Mouse (Mus musculus): Measurements from ENCODE around the gene Gabrb2. TPM values are rescaled to one million over a fixed set of nuclear protein-coding genes. Genes with fewer than 3 reads are reported as not detected.

Gabrb2 gene
- polyA plus RNA-seq, 1 experiment from 2014 or later: 16.0 TPM

DNA sequence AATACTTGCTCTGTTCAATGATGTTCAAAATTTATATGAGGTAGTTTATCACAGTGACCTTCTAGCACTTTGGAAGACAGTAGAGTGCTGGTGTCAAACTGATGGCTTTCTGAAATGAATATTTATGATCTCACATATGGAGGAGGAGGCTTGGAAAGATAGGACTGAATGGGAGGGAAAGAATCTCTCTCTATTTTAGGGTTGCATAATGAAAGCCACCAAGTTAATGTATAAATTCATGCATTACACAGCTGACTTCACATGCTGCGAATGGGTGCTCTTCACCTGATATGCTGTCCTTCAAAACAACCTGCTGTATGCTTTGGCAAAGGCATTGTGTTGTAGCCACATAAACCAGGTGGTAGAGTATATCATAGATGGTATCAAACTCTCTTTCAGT, 44.6 kb downstream of the Gabrb2 start:
- H3K36me3 ChIP-seq: no peaks in the 10 kb centered on the region
- WGBS: 88% methylated on average over 1 of the region's 1 CpGs
- H3K4me2 ChIP-seq: no peak overlapping the region
- no peak overlapping the region for H3K9ac ChIP-seq
- ATAC-seq (ENCODE audit: low FRiP score): no peak
- H3K27me3 ChIP-seq: no peaks in the 10 kb centered on the region
- H3K27ac ChIP-seq: no peak overlapping the region
- H3K4me3 ChIP-seq: no peak overlapping the region
- H3K4me1 ChIP-seq (replicated peaks): no peaks in the 10 kb centered on the region
- H3K9me3 ChIP-seq: no peaks in the 10 kb centered on the region

- no peaks in the 10 kb centered on the region for H3K36me3 ChIP-seq
- no peak overlapping the region for H3K27ac ChIP-seq
- no peak overlapping the region for H3K4me2 ChIP-seq
- 88% methylated on average over 3 of the region's 3 CpGs for WGBS
- H3K9me3 ChIP-seq: no peaks in the 10 kb centered on the region
- H3K4me1 ChIP-seq (replicated peaks): no peaks in the 10 kb centered on the region
- H3K9ac ChIP-seq: no peak overlapping the region
- H3K27me3 ChIP-seq: no peaks in the 10 kb centered on the region
- H3K4me3 ChIP-seq: no peak overlapping the region
- ATAC-seq (ENCODE audit: low FRiP score): no peak
Observed at GRCm38 (mm10) chr11:42468381-42468780, 48.8 kb downstream of the Gabrb2 start.

DNA sequence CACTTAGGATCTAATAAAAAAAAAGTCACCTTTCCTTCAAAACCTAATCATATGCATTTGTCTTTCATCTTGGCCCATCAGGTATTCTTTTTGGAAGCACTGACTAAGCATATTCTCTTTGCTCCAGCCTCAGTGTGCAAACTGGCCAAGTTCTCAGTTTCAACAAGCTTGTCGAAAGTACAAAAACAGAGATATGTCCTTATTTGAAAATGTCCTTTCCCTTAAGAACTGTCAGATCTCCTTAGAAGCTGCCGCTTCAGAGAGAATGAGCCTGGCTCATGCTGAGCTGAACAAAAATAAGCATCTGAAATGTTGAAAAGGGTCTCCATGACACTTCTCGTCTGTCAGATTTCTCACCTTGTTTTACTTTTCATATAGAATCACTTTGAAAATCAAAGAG, 55.0 kb downstream of the Gabrb2 start:
- H3K27ac ChIP-seq: no peak overlapping the region
- no peaks in the 10 kb centered on the region for H3K9me3 ChIP-seq
- no peaks in the 10 kb centered on the region for H3K27me3 ChIP-seq
- no peak overlapping the region for H3K4me2 ChIP-seq
- no peak overlapping the region for H3K4me3 ChIP-seq
- H3K36me3 ChIP-seq: no peaks in the 10 kb centered on the region
- no peak overlapping the region for H3K9ac ChIP-seq
- H3K4me1 ChIP-seq (replicated peaks): no peaks in the 10 kb centered on the region
- WGBS: 83% methylated on average over 3 of the region's 3 CpGs
- no peak for ATAC-seq (ENCODE audit: low FRiP score)

DNA sequence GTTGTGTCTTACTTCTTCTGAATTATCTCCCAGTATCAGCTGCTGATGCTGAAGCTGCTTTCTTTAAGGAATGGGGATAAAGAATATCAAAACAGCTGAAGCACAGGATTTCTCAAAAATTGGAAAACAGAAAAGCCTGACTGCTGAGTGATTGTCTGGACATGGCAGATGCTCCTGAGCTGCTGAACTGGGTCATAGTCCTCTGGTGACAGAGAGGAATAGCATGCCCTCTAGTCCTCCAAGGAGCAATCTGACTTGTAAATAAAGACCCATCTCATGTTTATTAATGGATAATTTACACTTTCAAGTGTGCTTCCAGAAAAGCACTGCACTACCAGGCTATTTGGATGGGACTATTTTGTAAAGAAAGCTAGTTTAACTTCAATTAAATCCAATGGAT, 68.1 kb downstream of the Gabrb2 start:
- no peak overlapping the region for H3K9ac ChIP-seq
- no peak for ATAC-seq (ENCODE audit: low FRiP score)
- H3K4me1 ChIP-seq (replicated peaks): no peaks in the 10 kb centered on the region
- no peak overlapping the region for H3K4me2 ChIP-seq
- no peak overlapping the region for H3K4me3 ChIP-seq
- H3K9me3 ChIP-seq: no peaks in the 10 kb centered on the region
- no peaks in the 10 kb centered on the region for H3K27me3 ChIP-seq
- no peak overlapping the region for H3K27ac ChIP-seq
- H3K36me3 ChIP-seq: no peaks in the 10 kb centered on the region

DNA sequence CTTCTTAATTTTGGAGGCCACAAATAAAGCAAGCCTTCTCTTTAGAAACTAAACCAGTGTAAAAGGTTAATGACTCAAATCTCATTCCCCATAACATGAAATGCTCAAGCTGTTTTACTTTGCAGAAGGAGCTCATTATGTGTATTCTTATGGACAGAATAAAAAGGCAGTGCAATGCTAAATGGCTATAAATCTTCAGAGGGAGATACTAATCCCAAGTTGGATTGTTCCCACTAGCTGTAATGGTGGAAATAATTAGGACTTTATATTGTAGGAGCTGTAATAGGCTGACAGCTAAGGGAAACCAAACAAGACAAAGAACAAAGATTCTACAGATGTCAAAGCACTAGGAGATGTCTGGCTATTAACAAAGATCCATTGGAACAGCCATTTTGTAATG, 81.6 kb downstream of the Gabrb2 start:
- no peak overlapping the region for H3K4me2 ChIP-seq
- no peaks in the 10 kb centered on the region for H3K4me1 ChIP-seq (replicated peaks)
- no peaks in the 10 kb centered on the region for H3K9me3 ChIP-seq
- no peak overlapping the region for H3K9ac ChIP-seq
- no peak for ATAC-seq (ENCODE audit: low FRiP score)
- H3K4me3 ChIP-seq: no peak overlapping the region
- no peak overlapping the region for H3K27ac ChIP-seq
- H3K36me3 ChIP-seq: no peaks in the 10 kb centered on the region
- no peaks in the 10 kb centered on the region for H3K27me3 ChIP-seq

DNA sequence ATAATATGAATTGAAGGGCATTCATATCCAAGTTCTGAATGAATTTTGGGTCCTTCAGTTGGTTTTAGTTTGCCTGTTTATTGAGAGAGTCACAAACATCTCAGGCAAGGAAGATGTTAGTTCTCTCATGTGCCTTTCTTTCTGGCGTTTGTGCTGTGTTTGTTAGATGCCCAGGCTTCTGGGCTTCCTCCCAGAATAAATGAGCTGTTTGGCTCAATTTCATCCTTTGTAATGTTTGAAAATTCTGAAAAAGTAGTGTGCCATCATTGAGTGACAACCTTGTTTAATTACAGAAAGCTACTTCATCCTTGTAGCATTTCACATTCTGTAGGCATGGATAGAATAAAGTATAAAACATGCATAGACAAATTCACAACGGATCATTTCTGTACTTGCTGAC, 85.9 kb downstream of the Gabrb2 start:
- ATAC-seq (ENCODE audit: low FRiP score): no peak
- Histone ChIP-seq H3K4me1 (replicated peaks) (no peaks in the 10 kb centered on the region), H3K36me3 (no peaks in the 10 kb centered on the region), H3K4me2 (no peak overlapping the region), H3K9ac (no peak overlapping the region), H3K9me3 (no peaks in the 10 kb centered on the region), H3K27ac (no peak overlapping the region), H3K4me3 (no peak overlapping the region), H3K27me3 (no peaks in the 10 kb centered on the region)
- WGBS: 88% methylated on average over 2 of the region's 2 CpGs

GRCm38 (mm10) chr11:42505911-42506310, 86.4 kb downstream of the Gabrb2 start:
- H3K27ac ChIP-seq: no peak overlapping the region

GRCm38 (mm10) chr11:42521960-42522359, 102.4 kb downstream of the Gabrb2 start:
- Histone ChIP-seq H3K9ac (no peak overlapping the region), H3K36me3 (no peaks in the 10 kb centered on the region), H3K27me3 (no peaks in the 10 kb centered on the region), H3K4me2 (no peak overlapping the region), H3K27ac (no peak overlapping the region), H3K4me1 (replicated peaks) (no peaks in the 10 kb centered on the region), H3K4me3 (no peak overlapping the region), H3K9me3 (no peaks in the 10 kb centered on the region)
- ATAC-seq (ENCODE audit: low FRiP score): no peak
- WGBS: 92% methylated on average over 2 of the region's 2 CpGs

More at GRCm38 (mm10) chr11:42505911-42506310, 86.4 kb downstream of the Gabrb2 start:
- H3K4me2 ChIP-seq: no peak overlapping the region
- H3K9ac ChIP-seq: no peak overlapping the region
- 75% methylated on average over 1 of the region's 1 CpGs for WGBS
- no peaks in the 10 kb centered on the region for H3K36me3 ChIP-seq
- ATAC-seq (ENCODE audit: low FRiP score): no peak
- no peak overlapping the region for H3K4me3 ChIP-seq
- H3K27me3 ChIP-seq: no peaks in the 10 kb centered on the region
- no peaks in the 10 kb centered on the region for H3K4me1 ChIP-seq (replicated peaks)
- H3K9me3 ChIP-seq: no peaks in the 10 kb centered on the region

DNA sequence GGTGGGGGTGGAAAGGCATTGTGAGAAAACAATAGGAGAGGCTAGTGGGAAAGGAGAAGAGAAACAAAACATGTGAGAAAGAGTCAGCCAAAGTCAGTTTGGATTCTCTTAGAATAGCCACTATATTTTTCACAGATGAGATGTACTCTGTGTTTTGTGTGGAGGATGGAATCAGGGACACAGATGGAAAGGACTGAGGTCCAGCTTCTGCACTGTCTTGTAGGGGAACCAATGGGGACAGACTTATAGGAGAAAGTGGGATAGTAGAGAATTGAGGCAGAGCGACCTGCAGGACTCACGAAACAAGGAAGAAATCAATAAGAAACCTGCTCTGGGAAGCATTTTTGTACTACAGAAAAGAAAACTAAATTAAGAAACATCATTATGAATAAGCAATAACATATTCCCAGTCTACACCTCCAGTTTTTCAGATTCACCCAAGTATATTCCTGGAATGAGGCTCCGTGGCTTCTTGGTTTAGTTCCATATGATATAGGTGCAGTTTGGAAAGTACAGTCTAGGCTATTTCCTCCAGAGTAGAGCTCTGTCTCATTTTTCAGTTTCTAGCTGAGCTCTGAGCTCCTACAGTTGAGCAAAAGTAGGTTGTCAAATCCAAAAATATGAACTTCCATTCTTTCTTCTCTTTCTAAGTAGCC, 108.8 kb downstream of the Gabrb2 start:
- 92% methylated on average over 3 of the region's 3 CpGs for WGBS

DNA sequence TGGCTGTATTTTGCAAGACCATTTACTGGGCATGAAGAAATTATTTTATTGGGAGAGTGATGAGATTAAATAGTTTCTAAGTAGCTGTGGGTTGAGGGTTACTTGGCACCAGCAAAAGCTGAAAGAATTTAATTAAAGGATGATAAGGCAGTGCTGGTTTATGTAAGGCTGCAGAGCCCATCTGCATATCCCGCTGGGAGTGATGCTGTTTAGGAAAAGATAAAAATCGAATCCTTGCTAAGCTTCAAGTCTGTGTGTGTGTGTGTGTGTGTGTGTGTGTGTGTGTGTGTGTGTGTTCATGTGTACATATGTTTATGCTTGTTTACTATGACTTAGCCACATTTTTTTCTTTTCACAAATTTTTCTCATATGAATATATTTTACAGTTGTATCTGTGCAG, 113.0 kb downstream of the Gabrb2 start:
- H3K9me3 ChIP-seq: no peaks in the 10 kb centered on the region
- H3K27me3 ChIP-seq: no peaks in the 10 kb centered on the region
- no peaks in the 10 kb centered on the region for H3K4me1 ChIP-seq (replicated peaks)
- H3K27ac ChIP-seq: no peak overlapping the region
- H3K36me3 ChIP-seq: no peaks in the 10 kb centered on the region
- no peak overlapping the region for H3K4me3 ChIP-seq
- no peak overlapping the region for H3K9ac ChIP-seq
- no peak for ATAC-seq (ENCODE audit: low FRiP score)
- no peak overlapping the region for H3K4me2 ChIP-seq
- 55% methylated on average over 2 of the region's 2 CpGs for WGBS

More for the DNA sequence above, 108.8 kb downstream of the Gabrb2 start:
- ATAC-seq (ENCODE audit: low FRiP score): no peak
- Histone ChIP-seq H3K4me3 (no peak overlapping the region), H3K27ac (no peak overlapping the region), H3K4me2 (no peak overlapping the region), H3K4me1 (replicated peaks) (no peaks in the 10 kb centered on the region), H3K27me3 (no peaks in the 10 kb centered on the region), H3K9me3 (no peaks in the 10 kb centered on the region), H3K36me3 (no peaks in the 10 kb centered on the region), H3K9ac (no peak overlapping the region)

GRCm38 (mm10) chr11:42535286-42535685, 115.7 kb downstream of the Gabrb2 start:
- H3K9me3 ChIP-seq: no peaks in the 10 kb centered on the region
- H3K27ac ChIP-seq: no peak overlapping the region
- no peaks in the 10 kb centered on the region for H3K4me1 ChIP-seq (replicated peaks)
- no peak overlapping the region for H3K4me3 ChIP-seq
- H3K4me2 ChIP-seq: no peak overlapping the region
- 68% methylated on average over 5 of the region's 5 CpGs for WGBS
- H3K9ac ChIP-seq: no peak overlapping the region
- ATAC-seq (ENCODE audit: low FRiP score): no peak
- no peaks in the 10 kb centered on the region for H3K27me3 ChIP-seq
- no peaks in the 10 kb centered on the region for H3K36me3 ChIP-seq

GRCm38 (mm10) chr11:42535861-42536260, 116.3 kb downstream of the Gabrb2 start:
- Histone ChIP-seq H3K4me1 (replicated peaks) (no peaks in the 10 kb centered on the region), H3K9me3 (no peaks in the 10 kb centered on the region), H3K27me3 (no peaks in the 10 kb centered on the region), H3K27ac (no peak overlapping the region), H3K4me2 (no peak overlapping the region), H3K9ac (no peak overlapping the region), H3K4me3 (no peak overlapping the region), H3K36me3 (no peaks in the 10 kb centered on the region)
- 90% methylated on average over 1 of the region's 1 CpGs for WGBS
- ATAC-seq (ENCODE audit: low FRiP score): no peak

- Histone ChIP-seq H3K27ac (no peak overlapping the region), H3K9me3 (no peaks in the 10 kb centered on the region), H3K27me3 (no peaks in the 10 kb centered on the region), H3K4me2 (no peak overlapping the region), H3K9ac (no peak overlapping the region), H3K36me3 (no peaks in the 10 kb centered on the region), H3K4me1 (replicated peaks) (no peaks in the 10 kb centered on the region), H3K4me3 (no peak overlapping the region)
- no peak for ATAC-seq (ENCODE audit: low FRiP score)
- WGBS: 83% methylated on average over 2 of the region's 2 CpGs
Observed at GRCm38 (mm10) chr11:42542861-42543260, 123.3 kb downstream of the Gabrb2 start.

All from hindbrain, embryonic 13.5 days (tissue).